Mouse (Mus musculus): ENCODE data around the gene Rhbdl2.

The Rhbdl2 gene

GRCm38 (mm10) chr4:123814030-123814501 lies 26.4 kb downstream of the Rhbdl2 start:
- DNase-seq (ENCODE audit: low read depth): no peak

GRCm38 (mm10) chr4:123819093-123819610 lies 31.5 kb downstream of the Rhbdl2 start:
- no peak for DNase-seq (ENCODE audit: low read depth)

GRCm38 (mm10) chr4:123842126-123842525 lies 54.5 kb downstream of the Rhbdl2 start:
- DNase-seq (ENCODE audit: low read depth): no peak

DNA sequence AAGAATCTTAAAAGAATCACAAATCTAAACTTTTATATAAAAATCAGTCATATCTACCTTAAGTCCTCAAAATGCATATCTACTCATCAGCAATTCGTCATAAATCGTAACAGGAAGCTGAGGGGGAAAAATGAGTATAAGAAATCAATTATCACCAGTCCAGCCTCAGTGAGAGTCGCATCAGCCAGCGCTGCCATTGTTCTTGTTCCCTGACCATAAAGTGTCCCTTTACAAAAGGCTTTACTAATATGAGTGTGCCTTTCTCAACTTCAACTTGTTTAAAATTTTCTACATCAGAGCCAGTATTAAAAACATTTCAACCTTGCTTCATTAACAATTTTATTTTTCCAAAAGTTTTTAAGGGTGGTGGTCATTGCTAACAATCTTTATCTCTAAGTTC lies 69.2 kb downstream of the Rhbdl2 start:
- DNase-seq (ENCODE audit: low read depth): no peak

DNA sequence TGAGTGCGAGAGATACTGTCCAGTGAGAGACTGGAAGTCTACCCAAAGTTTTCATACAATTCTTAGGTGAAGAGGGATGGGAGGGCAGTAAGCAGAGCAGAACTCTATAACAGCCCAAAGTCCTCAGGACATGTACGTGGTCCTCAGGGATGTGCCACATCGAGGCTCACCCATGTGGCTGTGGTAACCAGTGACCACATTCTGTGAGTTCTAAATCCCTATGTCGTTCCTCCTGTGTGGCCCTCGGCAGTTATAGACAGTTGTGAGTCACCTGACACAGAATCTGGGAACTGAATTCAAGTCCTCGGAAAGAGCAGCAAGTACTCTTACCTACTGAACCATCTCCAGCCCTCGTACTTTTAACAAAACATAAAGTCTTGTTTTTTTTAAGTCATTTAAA lies 70.4 kb downstream of the Rhbdl2 start:
- no peak for DNase-seq (ENCODE audit: low read depth)

- DNase-seq (ENCODE audit: low read depth): no peak
These were observed 71.7 kb downstream of the Rhbdl2 start, which contains the start of gene 4933427I04Rik for GRCm38 (mm10) chr4:123859379-123859778. Gene 4933427I04Rik, plus strand, starts transcription at chr4:123859679.

DNA sequence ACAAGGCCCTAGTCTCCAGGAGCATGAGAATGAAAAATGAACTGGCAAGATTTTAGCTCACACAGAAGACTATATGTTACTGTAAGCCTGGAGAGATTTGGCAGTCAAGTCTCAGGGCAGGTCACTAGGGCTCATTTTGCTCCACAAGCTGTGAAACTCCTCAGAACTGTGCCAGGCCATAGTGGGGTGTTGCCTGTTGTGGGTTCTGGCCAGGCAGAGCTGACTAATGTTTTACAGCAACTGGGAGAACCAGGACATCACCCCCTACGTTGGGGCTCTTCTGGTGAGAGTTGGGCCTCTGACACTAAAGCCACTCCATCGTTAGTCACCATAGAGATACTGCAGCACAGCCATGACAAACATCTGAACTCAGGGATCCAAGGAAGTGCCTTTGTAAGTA lies 72.1 kb downstream of the Rhbdl2 start:
- peak; percentile 39 for DNase-seq (ENCODE audit: low read depth)

- DNase-seq (ENCODE audit: low read depth): no peak
These were observed 72.9 kb downstream of the Rhbdl2 start for GRCm38 (mm10) chr4:123860621-123861020.

All from fibroblast of lung, adult 2 months (primary cell).